Mouse (Mus musculus) spleen, adult 2 months (tissue): ENCODE results near the gene Dusp12. TPM values are rescaled to one million over a fixed set of nuclear protein-coding genes. Genes with fewer than 3 reads are reported as not detected.

ENCODE experiments used
- DNase-seq, 2 experiments: peaks; one replicate each; pipeline versions ENCODE4 v3.0.0 to v3.0.0-alpha.2; 2012 to 2021; ENCODE audit warnings: low spot score in 2 of 2, low read depth in 1 of 2
- H3K27ac ChIP-seq: fragments of 200-500 bp; 2 replicates; pipeline ENCODE4 v1.5.1; 2012; ENCODE audit warnings: low read length, inconsistent platforms; ENCODE audit not compliant: insufficient read depth
- H3K27me3 ChIP-seq: fragments of 200-500 bp; 2 replicates; pipeline ENCODE4 v1.6.1; 2012; ENCODE audit warnings: mild to moderate bottlenecking, moderate library complexity, low read length, inconsistent platforms; ENCODE audit not compliant: control insufficient read depth, insufficient read depth
- H3K36me3 ChIP-seq: fragments of 200-500 bp; 2 replicates; pipeline ENCODE4 v1.6.1; 2012; ENCODE audit warnings: mild to moderate bottlenecking, low read length, inconsistent platforms; ENCODE audit not compliant: control insufficient read depth, insufficient read depth
- H3K4me1 ChIP-seq: fragments of 200-500 bp; 2 replicates; pipeline ENCODE4 v1.6.1; 2011; ENCODE audit warnings: inconsistent platforms; ENCODE audit not compliant: control insufficient read depth, insufficient read depth, insufficient read length
- H3K4me3 ChIP-seq: fragments of 200-500 bp; 2 replicates; pipeline ENCODE4 v1.5.1; 2011; ENCODE audit warnings: mild to moderate bottlenecking, inconsistent platforms; ENCODE audit not compliant: insufficient read depth, insufficient read length; ENCODE audit errors: extremely low read depth
- CTCF ChIP-seq: fragments of 200-500 bp; IDR thresholded peaks from 2 replicates; pipeline ENCODE4 v1.5.1; 2011; ENCODE audit warnings: mild to moderate bottlenecking, inconsistent platforms; ENCODE audit not compliant: insufficient read depth, insufficient read length, insufficient replicate concordance; ENCODE audit errors: extremely low read depth
- POLR2A ChIP-seq: fragments of 200-500 bp; IDR thresholded peaks from 2 replicates; pipeline ENCODE4 v1.6.1; 2011; ENCODE audit warnings: low read depth, low read length, inconsistent platforms
- WGBS: fragments of 180-500 bp; shearing (Covaris S2); methylation state at CpG from one replicate; pipeline ENCODE4 v1.1.7; 2018; 5-methylcytosine and 5-hydroxymethylcytosine counted together
- polyA plus RNA-seq: library from polyadenylated mRNA; depleted of rRNA; stranded (reverse); fragments of >200 nt; gene quantifications from 2 replicates; pipeline ENCODE4 v1.2.3, GENCODE M21; 2012

The Dusp12 gene
- polyA plus RNA-seq, 1 experiment, result 11.0 TPM

- Histone ChIP-seq H3K27ac (peak overlapping the region; percentile 19), H3K36me3 (peaks cover 8% of the 10 kb centered on the region), H3K27me3 (no peaks in the 10 kb centered on the region), H3K4me3 (no peak overlapping the region), H3K4me1 (peaks cover 9% of the 10 kb centered on the region)
- DNase-seq, result peak in 1 of 2 experiments; percentile 36
- TF ChIP-seq POLR2A (no peak), CTCF (no peak)
- WGBS, result 52% methylated on average over 3 of the region's 3 CpGs
Measured at GRCm38 (mm10) chr1:170853604-170854003, 31.7 kb downstream of the Dusp12 start.

GRCm38 (mm10) chr1:170850637-170851624 is 34.4 kb downstream of the Dusp12 start:
- H3K4me1 ChIP-seq, result peaks cover 6% of the 10 kb centered on the region
- peaks cover 11% of the 10 kb centered on the region for H3K36me3 ChIP-seq
- H3K27ac ChIP-seq, result no peak overlapping the region
- H3K4me3 ChIP-seq, result no peak overlapping the region
- 94% methylated on average over 23 of the region's 23 CpGs for WGBS
- DNase-seq, result no peak
- TF ChIP-seq CTCF, result no peak
- no peak for TF ChIP-seq POLR2A
- no peaks in the 10 kb centered on the region for H3K27me3 ChIP-seq

- Histone ChIP-seq H3K36me3 (peaks cover 13% of the 10 kb centered on the region), H3K4me1 (peaks cover 4% of the 10 kb centered on the region), H3K27ac (no peak overlapping the region), H3K4me3 (no peak overlapping the region), H3K27me3 (no peaks in the 10 kb centered on the region)
- no peak for DNase-seq
- 72% methylated on average over 2 of the region's 2 CpGs for WGBS
- TF ChIP-seq CTCF, result no peak
- TF ChIP-seq POLR2A, result no peak
Measured at GRCm38 (mm10) chr1:170850007-170850406, 35.3 kb downstream of the Dusp12 start.

GRCm38 (mm10) chr1:170845448-170846307 is 39.7 kb downstream of the Dusp12 start:
- peak overlapping the region; percentile 76 for H3K27ac ChIP-seq
- peak overlapping the region; percentile 8; the same call in 1 of the 2 replicates for H3K4me3 ChIP-seq
- WGBS, result 40% methylated on average over 10 of the region's 10 CpGs
- H3K36me3 ChIP-seq, result peaks cover 18% of the 10 kb centered on the region
- no peaks in the 10 kb centered on the region for H3K27me3 ChIP-seq
- no peaks in the 10 kb centered on the region for H3K4me1 ChIP-seq
- TF ChIP-seq POLR2A (no peak), CTCF (no peak)
- no peak for DNase-seq

- TF ChIP-seq CTCF, result peak; percentile 19; the same call in 1 of the 2 replicates
- no peak for TF ChIP-seq POLR2A
- 82% methylated on average over 8 of the region's 8 CpGs for WGBS
- Histone ChIP-seq H3K27ac (no peak overlapping the region), H3K4me1 (no peaks in the 10 kb centered on the region), H3K27me3 (no peaks in the 10 kb centered on the region), H3K4me3 (no peak overlapping the region), H3K36me3 (peaks cover 20% of the 10 kb centered on the region)
- no peak for DNase-seq
Measured at GRCm38 (mm10) chr1:170844380-170844779, 41.0 kb downstream of the Dusp12 start.

- H3K4me3 ChIP-seq, result no peak overlapping the region
- H3K4me1 ChIP-seq, result no peaks in the 10 kb centered on the region
- peaks cover 13% of the 10 kb centered on the region for H3K36me3 ChIP-seq
- TF ChIP-seq CTCF, result no peak
- no peak for TF ChIP-seq POLR2A
- DNase-seq, result peak in 1 of 2 experiments; percentile 36
- H3K27me3 ChIP-seq, result no peaks in the 10 kb centered on the region
- H3K27ac ChIP-seq, result no peak overlapping the region
Measured at GRCm38 (mm10) chr1:170839685-170840084, 45.7 kb downstream of the Dusp12 start.
